Mouse (Mus musculus) ovary, postnatal 14 days (tissue): Measurements from ENCODE around the gene Kif1a.

ENCODE experiments used
- DNase-seq: peaks from one replicate; pipeline ENCODE4 v3.0.0; 2022; ENCODE audit warnings: low spot score

The Kif1a gene

DNA sequence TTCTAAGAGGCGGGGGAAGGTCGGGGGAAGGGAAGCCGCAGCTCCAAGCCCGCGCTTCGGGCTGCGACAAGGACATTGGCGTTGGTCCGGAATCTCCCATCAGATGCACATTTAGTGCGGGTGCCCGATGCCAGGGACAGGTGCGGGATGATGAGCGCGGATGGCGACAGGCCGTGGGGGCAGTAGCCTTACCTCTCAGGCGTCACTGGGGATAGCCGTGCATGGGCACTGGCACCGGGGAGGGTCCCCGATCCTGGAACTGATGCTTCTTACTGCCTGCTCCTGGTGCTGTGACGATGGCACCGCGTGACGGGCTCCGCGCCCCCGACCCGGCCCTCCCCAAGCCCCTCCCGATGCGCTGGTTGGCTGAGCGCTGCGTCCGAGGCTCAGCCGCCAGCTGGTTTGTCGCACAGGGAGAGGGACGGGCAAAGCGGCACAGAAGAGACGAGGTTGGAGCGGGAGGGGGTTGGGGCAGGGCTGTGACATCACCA is at the start of gene Kif1a:
Gene Kif1a (minus strand): TSS at position 381 of the 491 bp plus-strand sequence.
- no peak for DNase-seq

DNA sequence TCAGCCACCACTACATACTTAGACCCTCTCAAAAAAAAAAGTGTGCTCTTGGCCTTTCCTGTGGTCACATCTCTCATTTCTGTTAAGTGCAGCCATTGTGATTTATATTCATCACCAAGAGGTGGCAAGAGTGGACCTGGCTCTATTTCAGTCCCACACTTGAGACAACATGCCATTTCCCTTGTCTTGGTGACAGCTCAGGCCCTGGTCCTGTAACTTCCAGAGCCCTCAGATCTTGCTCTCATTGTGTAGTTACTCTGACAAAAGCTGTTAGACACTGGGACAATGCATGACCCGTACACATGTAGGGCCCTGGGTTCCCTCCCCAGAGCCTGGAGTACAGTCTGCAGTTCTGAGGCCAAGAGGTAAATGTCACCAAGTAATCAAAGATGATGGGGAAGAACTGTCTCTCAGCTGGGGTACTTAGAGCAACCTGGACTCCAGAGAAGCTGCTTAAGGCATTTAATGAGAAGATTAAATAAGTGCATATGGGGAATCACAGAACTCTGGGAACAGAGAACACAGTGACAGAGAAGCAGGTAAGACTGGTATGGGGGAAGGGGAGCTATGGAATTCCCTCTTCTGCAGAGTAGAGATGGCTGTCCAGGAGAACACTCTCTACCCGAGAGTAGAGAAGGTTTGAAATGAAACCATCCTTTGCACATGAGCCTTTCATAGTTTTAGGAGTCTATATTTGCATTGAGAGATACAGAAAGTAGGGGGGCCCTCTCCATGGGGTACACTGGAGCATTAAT is 49.3 kb upstream of the Kif1a start:
- no peak for DNase-seq

DNA sequence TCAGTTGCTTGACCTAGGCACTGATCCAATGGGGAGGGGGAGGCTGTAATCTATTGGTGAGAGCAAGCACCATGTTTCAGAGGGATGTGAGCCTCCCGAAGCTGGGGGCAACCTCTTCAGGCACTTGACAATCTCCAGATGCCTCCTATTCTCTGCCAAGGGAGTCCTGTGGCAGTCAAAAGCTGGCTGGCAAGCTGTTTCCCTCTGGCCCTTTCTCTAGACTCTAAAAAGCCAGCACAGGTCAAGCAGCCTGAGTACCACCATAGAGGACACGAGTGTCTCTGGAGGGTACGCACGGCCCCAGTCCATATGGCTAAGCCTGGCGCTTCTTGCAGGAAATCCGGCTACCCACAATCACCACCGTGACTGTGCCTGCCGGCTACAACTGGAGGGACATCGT is 42.4 kb upstream of the Kif1a start:
- DNase-seq, result no peak

DNA sequence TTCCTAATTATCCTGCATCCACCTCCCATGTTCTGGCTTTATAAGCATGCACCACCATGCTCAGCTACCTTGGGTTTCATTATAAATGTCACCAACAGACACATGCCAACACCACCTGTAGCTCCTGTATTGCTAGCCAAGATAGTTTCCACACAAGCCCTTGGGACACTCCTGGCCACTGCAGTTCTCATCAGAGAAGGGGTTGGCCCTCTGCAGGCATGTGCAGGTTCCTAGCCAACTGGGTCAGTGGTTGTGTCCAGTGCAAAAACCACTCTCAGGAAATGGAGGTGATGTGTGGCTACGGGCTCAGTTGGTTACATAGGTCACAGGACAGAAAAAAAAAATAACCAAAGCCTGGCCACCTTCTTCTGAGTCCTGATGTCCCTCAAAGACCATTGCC is 41.1 kb upstream of the Kif1a start:
- no peak for DNase-seq

DNA sequence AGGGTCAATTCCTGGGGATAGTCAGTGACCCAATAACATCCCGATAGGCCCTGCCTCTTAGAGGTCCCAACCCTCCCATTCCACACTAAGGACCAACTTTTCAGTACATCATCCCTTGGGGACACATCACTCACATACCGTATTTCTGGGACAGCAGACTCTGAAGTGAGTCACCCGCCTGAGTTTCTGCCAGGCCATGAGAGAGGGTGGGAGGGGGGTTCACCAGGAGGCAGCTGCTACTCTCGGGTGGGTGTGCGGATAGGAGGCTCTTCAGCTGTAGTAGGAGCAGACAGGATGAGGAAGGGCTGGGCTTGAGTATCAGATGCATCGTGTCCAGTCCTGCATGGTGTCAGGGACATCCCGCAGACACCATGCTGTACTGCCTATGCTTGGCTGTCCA is 38.0 kb upstream of the Kif1a start:
- DNase-seq, result no peak

DNA sequence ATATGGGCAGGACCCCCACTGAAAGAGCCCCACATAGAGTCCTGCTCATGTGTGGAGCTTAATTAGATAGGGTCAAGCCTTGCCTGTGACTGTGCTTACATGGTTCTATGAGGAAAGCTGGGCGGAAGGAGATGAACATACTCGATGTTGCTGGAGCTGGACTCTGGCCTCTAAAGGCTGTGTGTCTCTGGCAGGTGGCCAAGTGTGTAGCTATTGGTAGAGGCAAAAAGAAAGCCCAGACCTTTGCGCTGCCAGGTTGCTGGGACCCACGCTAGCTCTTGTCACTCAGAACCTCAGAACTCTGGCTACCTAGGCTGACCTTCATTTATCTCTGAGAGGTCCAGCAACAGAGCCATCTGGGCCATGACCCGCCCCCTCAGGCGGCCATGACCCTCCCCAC is 36.8 kb upstream of the Kif1a start:
- no peak for DNase-seq

DNA sequence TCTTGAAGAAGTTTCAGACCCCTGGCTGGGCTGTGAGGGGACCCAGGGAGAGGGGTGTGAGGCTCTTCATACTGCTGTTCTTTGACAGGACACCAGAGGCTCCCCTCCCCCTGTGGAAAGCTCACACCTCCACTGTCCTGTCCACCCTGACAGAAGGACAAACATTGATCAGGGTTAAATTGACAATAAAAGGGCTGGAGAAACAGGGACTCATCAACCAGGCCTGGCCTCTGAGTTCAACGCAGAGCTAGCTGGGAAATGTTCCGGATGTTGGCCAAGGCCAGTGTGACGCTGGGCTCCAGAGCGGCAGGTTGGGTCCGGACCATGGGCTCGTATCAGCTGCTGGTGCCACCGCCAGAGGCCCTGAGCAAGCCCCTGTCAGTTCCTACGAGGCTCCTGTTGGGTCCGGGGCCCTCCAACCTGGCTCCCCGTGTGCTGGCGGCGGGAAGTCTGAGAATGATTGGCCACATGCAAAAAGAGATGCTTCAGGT is 33.3 kb upstream of the Kif1a start, which contains the start of gene Agxt:
Gene Agxt (plus strand): TSS at position 205 of the 491 bp plus-strand sequence.
- no peak for DNase-seq

DNA sequence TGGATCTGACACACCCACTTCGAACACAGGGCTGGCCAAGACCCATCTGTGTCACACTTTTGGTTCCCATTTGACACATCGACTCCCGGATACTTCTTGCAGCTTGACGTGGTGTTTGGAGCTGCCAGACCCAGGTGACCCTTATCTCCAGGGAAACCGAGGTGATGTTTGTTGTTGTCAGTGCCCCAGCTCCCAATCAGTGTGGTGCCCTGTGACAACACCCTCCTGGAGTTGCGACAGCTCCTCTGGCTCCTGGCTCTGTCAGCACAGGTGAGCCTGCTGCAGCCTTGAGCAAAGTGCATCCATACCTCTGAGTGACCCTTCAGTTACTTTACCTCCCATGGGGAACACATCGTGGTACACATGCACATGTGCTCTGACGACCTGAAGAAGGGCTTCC is 30.9 kb upstream of the Kif1a start:
- no peak for DNase-seq

DNA sequence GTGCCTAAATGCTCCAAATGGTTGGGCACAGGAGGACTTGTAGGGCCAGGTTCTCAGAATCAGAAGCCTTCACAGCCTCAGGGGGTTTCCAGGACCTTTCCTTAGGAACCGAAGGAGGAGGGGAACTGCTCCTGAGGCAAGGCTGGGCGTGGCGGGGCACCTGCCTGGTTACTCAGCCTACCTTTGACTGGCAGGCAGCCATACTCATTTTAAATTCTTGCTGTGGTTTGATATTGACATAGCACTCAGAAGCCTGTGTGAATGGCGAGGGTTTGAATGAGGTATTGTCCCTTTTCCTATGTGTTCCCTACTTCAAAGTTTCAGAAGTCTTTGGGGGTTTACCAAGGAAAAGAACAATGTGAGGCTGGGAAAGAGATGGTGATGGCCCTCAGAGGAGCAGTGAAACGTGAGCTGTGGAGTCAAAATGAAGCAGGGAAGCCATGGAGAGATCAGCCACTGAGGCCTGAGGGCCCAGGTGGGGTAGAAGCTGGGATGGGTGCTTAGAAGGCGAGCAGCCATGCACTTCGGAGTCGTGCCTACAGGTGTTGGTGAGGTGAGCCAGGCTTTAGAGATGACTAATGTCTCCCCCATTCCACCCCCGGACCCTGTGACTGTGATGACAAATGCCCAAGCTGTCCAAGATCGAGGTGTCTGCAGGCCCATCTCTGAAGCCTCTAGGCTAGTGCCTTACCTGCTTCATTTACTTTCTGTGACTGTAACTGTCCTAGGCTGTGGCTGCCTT is 28.7 kb upstream of the Kif1a start:
- DNase-seq, result no peak

DNA sequence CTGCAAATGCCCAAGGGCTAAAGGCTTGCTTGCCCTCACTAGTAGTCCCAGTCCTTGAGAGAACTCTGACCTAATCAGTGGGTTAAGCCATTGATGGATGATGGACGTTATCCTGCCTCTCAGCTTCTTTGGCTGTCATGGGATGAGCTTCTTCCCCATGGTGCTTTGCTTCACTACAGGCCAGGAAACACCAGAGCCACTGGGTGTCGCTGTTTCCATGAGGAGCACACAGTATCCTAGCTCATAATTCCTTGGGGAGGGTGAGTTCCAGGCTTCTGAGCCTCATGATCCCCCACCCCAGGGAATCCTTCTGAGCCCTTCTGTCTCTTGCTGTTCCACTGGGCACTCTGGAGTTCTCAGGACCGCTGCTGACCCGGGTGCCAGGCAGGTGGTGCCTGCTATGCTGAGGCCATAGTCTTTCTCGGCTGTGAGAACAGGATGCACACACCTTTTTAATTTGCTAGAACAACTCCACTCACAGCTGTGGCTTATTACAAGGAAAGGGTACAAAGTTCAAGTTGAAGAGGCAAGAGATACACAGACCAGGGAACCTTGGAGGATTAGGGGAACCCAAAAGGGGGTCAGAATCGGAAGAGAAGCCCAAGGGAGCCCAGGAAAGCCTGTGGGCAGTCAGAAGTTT is 27.1 kb upstream of the Kif1a start:
- peak; percentile 64 for DNase-seq

DNA sequence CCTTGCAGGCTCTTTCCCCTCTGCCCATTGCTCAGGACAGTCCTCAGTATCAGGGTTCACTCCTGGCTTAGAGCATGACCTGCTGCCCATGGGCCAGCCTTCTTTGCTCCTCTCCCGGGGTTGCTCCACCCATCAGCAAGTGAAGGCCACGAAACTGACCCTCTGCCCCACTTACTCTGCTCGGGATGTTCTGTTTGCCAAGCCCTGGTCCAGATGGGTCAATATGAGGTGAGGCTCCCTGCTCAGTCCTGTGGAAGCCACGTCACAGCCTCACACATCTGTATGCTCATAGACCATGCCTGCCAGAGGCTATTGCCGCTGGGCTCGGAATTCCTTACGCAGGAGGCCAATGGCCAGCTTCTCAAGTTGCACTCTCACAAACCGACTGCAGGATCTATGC is 26.5 kb upstream of the Kif1a start:
- DNase-seq, result no peak

DNA sequence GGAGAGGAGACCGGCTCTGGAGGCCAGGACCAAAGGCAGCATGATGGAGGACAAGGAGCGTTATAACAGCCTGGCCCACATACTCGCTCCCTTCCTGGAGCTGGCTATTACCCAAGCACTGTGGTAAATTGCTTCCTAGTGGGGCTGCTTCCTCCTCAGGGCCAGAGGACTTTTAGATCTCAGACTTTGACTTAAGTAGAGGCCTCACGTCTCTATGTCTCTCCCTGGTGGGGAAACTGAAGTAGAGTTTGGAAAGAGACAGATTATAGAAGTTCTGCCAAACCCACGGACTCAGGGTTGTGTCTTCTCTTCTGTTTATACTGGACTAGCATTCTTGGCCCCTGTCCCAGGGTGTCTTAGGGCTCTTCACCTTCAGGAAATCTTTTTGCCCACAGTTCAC is 23.5 kb upstream of the Kif1a start:
- no peak for DNase-seq

DNA sequence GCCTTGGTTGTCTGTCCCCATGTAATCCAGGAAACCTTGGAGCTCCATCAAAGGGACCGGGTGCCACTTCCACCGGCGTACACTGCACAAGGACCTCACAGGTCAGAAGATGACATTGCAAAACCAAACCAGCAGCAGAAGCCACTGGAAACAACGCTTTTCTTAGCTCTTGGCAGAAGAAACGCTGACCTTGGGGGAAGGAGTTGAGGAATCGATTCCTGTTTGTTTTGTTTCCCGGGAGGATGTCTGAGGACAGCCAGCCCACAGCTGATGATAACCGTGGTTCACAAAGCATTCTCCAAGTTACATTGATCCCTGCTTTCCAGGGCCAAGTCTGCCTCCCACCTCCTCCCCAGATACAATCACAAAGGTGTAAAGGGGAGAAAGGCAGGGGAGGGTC is 22.3 kb upstream of the Kif1a start:
- no peak for DNase-seq

DNA sequence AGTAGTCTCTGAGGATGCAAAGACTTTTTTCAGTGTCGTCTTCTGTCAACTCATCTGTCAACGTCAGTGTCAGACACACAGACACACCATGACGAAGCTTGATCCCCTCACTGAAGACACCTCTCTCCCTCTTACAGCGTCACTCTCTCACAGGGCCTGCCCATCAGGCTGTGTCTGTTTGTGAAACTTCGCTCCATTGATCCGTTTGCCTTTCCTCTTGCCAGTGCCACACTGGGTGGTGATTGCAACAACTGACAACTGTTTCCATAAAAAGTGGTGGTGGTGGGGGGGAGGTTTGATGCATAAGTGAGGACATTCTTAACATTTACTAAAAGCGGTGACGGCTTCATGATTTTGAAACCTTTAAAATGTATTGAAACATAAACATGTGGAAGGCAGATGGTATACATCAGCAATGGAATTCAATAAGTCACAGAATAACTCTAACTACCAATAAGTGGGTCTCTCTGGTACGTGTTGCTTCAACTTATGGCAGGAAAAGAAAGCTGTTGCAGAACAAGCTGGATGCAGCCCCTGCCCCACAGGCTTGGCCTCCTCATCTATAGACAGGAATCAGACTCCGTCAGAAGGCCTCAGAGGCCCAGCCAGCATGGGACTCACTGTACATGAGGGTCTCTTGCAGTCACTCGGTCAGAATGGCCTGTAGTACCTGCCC is 21.6 kb upstream of the Kif1a start:
- no peak for DNase-seq

DNA sequence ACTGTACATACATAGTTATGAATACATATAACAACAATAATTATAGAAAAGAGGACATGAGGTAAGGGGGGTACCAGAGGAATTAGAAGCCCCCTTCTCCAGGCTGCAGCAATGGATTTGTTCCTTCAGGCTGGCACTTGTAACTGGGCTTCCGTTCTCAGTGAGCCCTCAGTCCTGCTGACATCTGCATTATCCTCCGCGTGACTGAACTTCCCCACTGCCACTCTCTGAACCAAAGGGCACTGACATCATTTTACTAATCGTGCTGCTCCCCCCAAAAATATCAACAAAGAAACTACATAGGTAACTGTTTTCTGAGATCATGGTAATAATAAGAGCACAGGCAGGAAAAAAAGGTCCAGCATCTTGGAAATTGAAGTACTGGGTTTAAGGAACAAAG is 17.1 kb upstream of the Kif1a start:
- no peak for DNase-seq

DNA sequence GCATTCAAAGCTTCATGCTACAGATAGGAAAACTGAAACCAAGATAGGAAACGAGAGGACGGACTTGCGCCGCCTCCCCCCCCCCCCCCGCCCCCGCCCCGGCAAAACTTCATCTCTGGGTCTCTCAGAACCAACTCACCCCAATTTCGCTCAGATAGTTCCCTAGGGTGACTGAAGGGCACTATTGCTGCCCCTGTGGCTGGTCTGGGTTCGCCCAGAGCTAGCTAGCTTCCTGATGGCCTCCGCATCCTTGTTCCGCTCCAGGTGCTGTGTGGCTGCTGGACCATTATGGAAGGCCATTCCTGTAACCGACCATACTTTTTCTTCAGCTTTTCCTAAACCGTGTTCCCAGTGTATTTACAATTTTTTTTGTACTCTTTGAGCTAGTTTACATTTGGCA is 13.7 kb upstream of the Kif1a start:
- no peak for DNase-seq

DNA sequence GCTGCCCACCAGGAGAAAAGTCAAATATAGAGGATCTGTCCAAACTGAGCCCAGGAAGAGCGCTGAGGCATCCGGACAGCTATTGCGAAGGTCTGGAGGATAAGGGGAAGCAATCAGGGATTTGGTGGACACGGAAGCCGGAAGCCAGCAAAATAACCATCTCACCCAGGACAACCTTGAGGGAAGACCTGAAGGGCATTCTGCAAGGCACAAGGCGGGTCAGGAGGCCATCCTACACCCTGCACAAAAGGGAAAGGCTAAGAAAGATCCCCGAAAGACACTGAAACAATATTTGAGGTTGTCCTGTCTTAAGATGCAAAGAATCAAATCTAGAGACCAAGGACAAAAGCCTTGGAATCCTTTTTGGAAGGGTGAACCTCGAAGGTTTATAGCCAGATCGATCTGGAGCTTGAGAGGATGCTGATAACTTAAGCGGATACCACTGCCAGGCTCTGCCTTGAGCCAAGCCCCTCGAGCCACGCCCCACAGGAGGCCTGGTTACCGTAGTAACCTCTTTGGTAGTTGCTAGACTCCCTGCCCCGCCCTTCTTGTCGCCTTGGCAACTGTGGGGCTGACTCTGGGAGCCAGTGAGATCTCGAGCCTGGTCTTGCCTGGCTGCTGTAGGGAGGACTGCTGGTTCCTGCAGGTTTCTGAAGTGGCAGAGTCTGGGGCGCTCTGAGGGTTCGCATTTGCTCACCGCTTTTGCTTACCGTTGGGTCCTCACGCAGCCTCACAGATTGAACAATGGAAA is 13.1 kb upstream of the Kif1a start:
- no peak for DNase-seq

DNA sequence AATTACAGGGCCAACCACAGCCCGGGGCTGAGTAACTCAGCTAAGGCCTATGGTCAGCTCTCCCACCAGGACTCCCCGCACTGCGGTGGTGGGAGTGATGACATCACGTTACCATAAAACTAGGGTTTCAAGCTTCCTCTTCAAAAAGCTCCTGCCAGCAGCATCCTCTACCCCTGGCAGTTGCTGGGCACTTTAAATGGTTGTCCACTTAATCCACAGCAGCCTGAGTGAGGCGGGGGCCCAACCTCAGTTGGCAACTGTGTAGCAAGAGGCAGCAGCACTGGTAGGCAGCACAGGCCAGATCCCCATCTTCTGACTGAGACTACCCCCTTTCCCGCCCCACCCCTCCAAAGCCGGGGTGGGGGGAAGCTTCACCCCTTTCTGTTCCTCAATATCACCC is 949 bp upstream of the Kif1a start:
- no peak for DNase-seq

DNA sequence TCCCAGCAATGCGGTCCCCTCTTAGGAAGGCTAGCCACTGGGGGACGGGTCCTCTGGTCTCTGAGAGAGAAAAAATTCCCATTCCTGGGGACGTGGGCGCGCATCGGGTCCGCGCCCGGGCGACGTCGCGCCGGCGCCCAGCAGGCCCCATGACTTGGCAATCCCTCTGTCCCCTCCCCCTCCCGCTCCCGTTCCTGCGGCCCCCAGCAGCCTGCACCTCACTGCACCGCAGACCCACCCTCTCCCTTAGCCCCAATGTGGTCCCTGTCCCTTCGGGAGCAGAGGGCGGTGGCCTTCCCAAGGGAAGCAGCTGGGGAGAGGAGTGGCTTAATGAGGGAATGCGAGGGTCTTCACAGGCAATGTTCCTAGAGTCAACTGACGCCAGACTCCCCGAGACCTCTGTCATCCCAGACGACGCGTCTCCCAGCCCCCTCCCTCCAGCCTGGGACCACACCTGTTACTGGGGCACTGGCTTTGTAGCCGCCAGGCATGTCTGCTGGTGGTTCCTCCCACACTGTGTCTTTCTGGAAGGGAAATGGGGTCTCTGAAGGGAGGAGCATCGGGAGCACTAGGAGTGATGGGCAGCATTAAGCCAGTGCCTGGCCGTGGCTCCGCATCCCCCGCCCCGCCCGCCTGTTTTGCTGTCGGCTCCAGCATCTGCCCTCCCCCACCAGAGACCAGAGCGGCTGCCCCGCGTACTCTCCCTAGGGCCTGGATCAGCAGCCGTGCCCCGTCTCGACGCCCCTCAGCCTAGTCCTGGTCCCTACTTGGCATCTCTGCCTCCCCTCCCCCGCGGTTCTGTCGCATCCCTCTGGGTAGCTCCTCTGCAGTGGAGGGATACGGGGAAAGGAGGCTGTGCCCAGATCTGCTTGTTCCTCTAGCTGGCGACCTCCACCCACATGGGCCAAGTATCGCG is 917 bp downstream of the Kif1a start:
- DNase-seq, result no peak

DNA sequence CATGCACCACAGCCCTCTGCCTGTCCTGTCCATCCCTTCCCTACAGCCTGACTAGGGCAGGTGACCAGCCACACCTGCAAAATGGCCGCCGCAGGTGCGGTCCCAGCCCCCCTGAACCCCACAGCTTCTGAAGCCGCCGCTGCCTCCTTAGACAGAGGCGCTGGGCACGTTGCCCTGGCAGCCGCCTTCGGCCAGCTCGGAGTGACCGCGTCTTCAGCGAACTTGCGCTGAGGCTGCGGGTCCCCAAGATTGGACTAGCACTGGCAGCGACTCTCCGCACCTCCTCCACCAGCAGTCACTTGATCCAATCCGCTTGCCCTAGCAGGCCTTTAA is 1.5 kb downstream of the Kif1a start:
- no peak for DNase-seq

DNA sequence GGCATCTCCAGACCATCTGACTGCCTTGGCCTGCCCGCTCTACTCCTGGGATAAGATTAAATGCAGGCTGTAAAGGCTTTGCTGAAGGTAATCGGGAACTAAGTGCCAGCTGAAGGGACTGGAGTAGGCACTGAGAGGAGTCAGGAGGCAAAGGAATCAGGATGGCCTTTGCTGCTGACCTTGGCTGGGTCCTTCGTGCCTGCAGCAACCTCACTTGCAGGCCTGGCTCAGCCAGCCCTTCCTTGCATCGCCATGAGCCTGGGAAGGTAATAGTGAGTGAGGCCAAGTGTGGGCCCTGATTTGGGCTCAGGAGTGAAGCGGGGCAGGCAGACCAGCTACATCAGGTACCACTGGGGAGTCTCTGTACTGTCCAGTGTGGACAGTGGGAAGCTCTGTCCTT is 2.8 kb downstream of the Kif1a start:
- no peak for DNase-seq
